15 mouse cellular contexts compared by ENCODE assay signal in the genomic region with DNA sequence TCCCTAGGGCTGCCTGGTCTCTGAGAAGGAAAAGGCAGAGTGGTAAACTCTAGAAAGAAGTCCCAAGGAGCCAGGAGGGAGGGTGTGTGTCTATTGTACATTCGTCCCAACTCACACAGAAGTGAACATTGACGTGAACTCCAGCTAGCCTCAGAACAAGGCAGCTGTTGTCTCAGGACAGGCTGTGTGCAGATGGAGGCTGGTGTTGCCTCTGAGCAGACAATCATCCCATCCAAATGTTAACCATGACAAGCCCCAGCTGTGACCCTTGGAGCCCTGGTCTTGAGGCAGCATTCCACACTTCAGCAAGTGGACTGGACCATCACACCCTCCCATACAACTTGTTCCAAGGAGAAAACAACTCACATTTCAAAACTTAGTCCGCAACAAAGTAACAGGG.
DNase-seq lines count a peak whose midpoint lies in the region; ATAC-seq lines count a peak whose summit lies in the region.
"Had no signal": no experiment of that assay in that cellular context is flagged by ENCODE, and none has a peak within 500 bp of the region (broad histone marks: within the 10 kb centered on the region; RNA-seq: fewer than 3 reads in every experiment).

No protein-coding gene starts in this region.

- ATAC-seq in heart, embryonic 12.5 days (ENCODE audit: insufficient number of reproducible peaks, low FRiP score) = no peak

- H3K27ac ChIP-seq in heart, embryonic 12.5 days (ENCODE audit: poor library complexity, severe bottlenecking) = no peak overlapping the region
- H3K27ac ChIP-seq: forebrain, embryonic 12.5 days; kidney, embryonic 15.5 days; liver, embryonic 15.5 days had no signal

- no peak overlapping the region for H3K4me2 ChIP-seq in heart, embryonic 12.5 days
- H3K4me2 ChIP-seq: forebrain, embryonic 12.5 days; kidney, embryonic 15.5 days; liver, embryonic 15.5 days had no signal

- peaks cover 20% of the 10 kb centered on the region for H3K9me3 ChIP-seq in heart, embryonic 12.5 days (replicated peaks)

- H3K9ac ChIP-seq in heart, embryonic 12.5 days = no peak overlapping the region
- H3K9ac ChIP-seq: forebrain, embryonic 12.5 days; kidney, embryonic 15.5 days; liver, embryonic 15.5 days had no signal

- H3K4me3 ChIP-seq in heart, embryonic 12.5 days = no peak overlapping the region
- H3K4me3 ChIP-seq: forebrain, embryonic 12.5 days; kidney, embryonic 15.5 days; liver, embryonic 15.5 days had no signal

- WGBS in heart, embryonic 12.5 days = 80% methylated on average over 3 of the region's 3 CpGs

- H3K4me1 ChIP-seq in heart, embryonic 12.5 days (replicated peaks) = peaks cover 35% of the 10 kb centered on the region
- H3K4me1 ChIP-seq: forebrain, embryonic 12.5 days; kidney, embryonic 15.5 days; liver, embryonic 15.5 days had no signal

- DNase-seq in heart, adult 11 months = peak; percentile 98
- peak; percentile 64 for DNase-seq in testis, postnatal 14 days (ENCODE audit: low spot score)
- DNase-seq in testis, postnatal 10 days (ENCODE audit: low spot score) = no peak
- peak; percentile 62 to 70 for DNase-seq in lung, adult 18-20 months
- no peak for DNase-seq in adrenal gland, postnatal 36 days
- DNase-seq in thymus, postnatal 14 days = no peak
- DNase-seq in ovary, postnatal 14 days (ENCODE audit: low spot score) = no peak
- DNase-seq: cerebellum, postnatal 14 days; gastrocnemius, postnatal 14 days; right cerebral cortex, postnatal 14 days; thymus, postnatal 4 days had no signal

- H3K36me3 ChIP-seq in heart, embryonic 12.5 days = no peaks in the 10 kb centered on the region
- H3K36me3 ChIP-seq: forebrain, embryonic 12.5 days; kidney, embryonic 15.5 days; liver, embryonic 15.5 days had no signal

- no peaks in the 10 kb centered on the region for H3K27me3 ChIP-seq in heart, embryonic 12.5 days (replicated peaks)
- H3K27me3 ChIP-seq: forebrain, embryonic 12.5 days; kidney, embryonic 15.5 days; liver, embryonic 15.5 days had no signal

Comparison
In these comparisons a context has a peak if more than half of its experiments do, and no peak if none do; other contexts are left out.
1. DNase-seq: peak in heart, adult 11 months (single experiment), testis, postnatal 14 days (single experiment) and lung, adult 18-20 months (2 of 2); none in testis, postnatal 10 days (single experiment), adrenal gland, postnatal 36 days (0 of 2), thymus, postnatal 14 days (single experiment) and ovary, postnatal 14 days (single experiment).